In the genomic region with DNA sequence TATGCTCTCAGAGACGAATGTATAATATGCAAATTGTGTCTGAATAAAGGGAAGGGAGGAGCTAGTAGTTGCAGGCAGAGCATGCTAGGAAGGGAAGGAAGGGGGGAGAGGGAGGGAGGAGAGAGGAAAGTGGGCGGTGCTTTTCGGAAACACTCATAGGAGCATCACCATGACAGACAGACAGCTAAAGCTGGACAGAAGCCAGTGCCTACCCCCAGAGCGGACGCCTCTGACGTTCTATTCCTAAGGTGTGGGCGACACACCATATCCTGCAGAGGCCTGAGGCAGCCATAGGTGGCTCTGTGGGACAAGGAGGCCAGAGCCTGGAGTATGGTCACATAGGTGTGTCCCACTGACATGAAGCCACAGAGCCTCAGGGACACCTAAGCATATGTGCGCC, we compare ENCODE assay signal across 11 mouse cellular contexts. TPM values are rescaled to one million over a fixed set of nuclear protein-coding genes. Genes with fewer than 3 reads are reported as not detected.
DNase-seq lines count a peak whose midpoint lies in the region; TF ChIP-seq lines count a peak whose summit lies in the region.
"Had no signal": no experiment of that assay in that cellular context is flagged by ENCODE, and none has a peak within 500 bp of the region (broad histone marks: within the 10 kb centered on the region; RNA-seq: fewer than 3 reads in every experiment).

No protein-coding gene starts in this region.

- TF ChIP-seq CTCF in layer of hippocampus, adult 2 months (conservative IDR thresholded peaks at IDR 0.05), result peak; percentile 22; the same call in 1 of the 2 replicates

- peak overlapping the region; percentile 88 for H3K27ac ChIP-seq in layer of hippocampus, adult 2 months
- H3K27ac ChIP-seq: limb, embryonic 15.5 days had no signal

- peak; percentile 66 to 72 for DNase-seq in frontal cortex, postnatal 36 days (ENCODE audit: low spot score in 2 of 2)
- DNase-seq in frontal cortex, postnatal 25 days (ENCODE audit: low spot score in 2 of 2), result no peak
- DNase-seq in layer of hippocampus, adult 2 months (ENCODE audit: low spot score in 2 of 2), result peak; percentile 53 to 84
- no peak for DNase-seq in layer of hippocampus, postnatal 25 days (ENCODE audit: extremely low spot score in 1 of 2, low spot score in 1 of 2)
- peak; percentile 57 to 65 for DNase-seq in left cerebral cortex, postnatal 10 days (ENCODE audit: extremely low spot score in 1 of 2, low spot score in 2 of 2)
- DNase-seq in right cerebral cortex, postnatal 10 days (ENCODE audit: low spot score in 2 of 2), result peak; percentile 61 to 80
- no peak for DNase-seq in gastrocnemius, adult 18-20 months (ENCODE audit: low spot score)
- no peak for DNase-seq in thymus, postnatal 0 days (ENCODE audit: low spot score)
- DNase-seq: adrenal gland, adult 8-10 months; thymus, postnatal 36 days had no signal

- intact Hi-C loops in left cerebral cortex, postnatal 10 days (cut with DNase I), result no loop called here

- peak overlapping the region; percentile 1; the same call in 1 of the 2 replicates for H3K4me3 ChIP-seq in layer of hippocampus, adult 2 months
- H3K4me3 ChIP-seq: limb, embryonic 15.5 days had no signal

RNA-seq across cellular contexts. Expression of a gene that starts 6.5 kb away (rescaled TPM):
- 100 to 1,000 TPM; 196 to 207 TPM for total RNA-seq in layer of hippocampus, adult 2 months (2021)
- 100 to 1,000 TPM; 221 to 225 TPM for total RNA-seq in layer of hippocampus, postnatal 25 days (2021)
- total RNA-seq in left cerebral cortex, postnatal 10 days (2021), result 100 to 1,000 TPM; 136 to 153 TPM
- 1 to 10 TPM; 3.2 to 3.6 TPM for total RNA-seq in gastrocnemius, adult 18-20 months (2021)
- 0.21 and 0.31 TPM in 2 replicates for polyA plus RNA-seq in thymus, postnatal 0 days (2015; fragmentation: Nextera tagmentation; extraction: Ambion mirVana)

RNA-seq across cellular contexts. Expression of a gene that starts 46.2 kb away (rescaled TPM):
- total RNA-seq in layer of hippocampus, adult 2 months (2021), result 10 to 100 TPM; 35.6 to 37.0 TPM
- total RNA-seq in layer of hippocampus, postnatal 25 days (2021), result 10 to 100 TPM; 31.7 to 37.2 TPM
- total RNA-seq in left cerebral cortex, postnatal 10 days (2021), result 10 to 100 TPM; 37.1 to 38.2 TPM
- total RNA-seq in gastrocnemius, adult 18-20 months (2021), result 1 to 10 TPM; 6.0 to 8.4 TPM
- polyA plus RNA-seq in thymus, postnatal 0 days (2015; fragmentation: Nextera tagmentation; extraction: Ambion mirVana), result 9.5 and 11.2 TPM in 2 replicates

RNA-seq across cellular contexts. Expression of a gene that starts 58.1 kb away (rescaled TPM):
- total RNA-seq in layer of hippocampus, adult 2 months (2021), result 10 to 100 TPM; 16.3 to 17.1 TPM
- 10 to 100 TPM; 15.8 to 17.6 TPM for total RNA-seq in layer of hippocampus, postnatal 25 days (2021)
- 10 to 100 TPM; 17.5 to 21.4 TPM for total RNA-seq in left cerebral cortex, postnatal 10 days (2021)
- total RNA-seq in gastrocnemius, adult 18-20 months (2021), result 1 to 10 TPM; 4.1 to 4.9 TPM
- polyA plus RNA-seq in thymus, postnatal 0 days (2015; fragmentation: Nextera tagmentation; extraction: Ambion mirVana), result 12.3 and 13.2 TPM in 2 replicates

RNA-seq across cellular contexts. Expression of a gene that starts 58.3 kb away (rescaled TPM):
- 10 to 100 TPM; 35.2 to 46.9 TPM for total RNA-seq in layer of hippocampus, adult 2 months (2021)
- total RNA-seq in layer of hippocampus, postnatal 25 days (2021), result 10 to 100 TPM; 36.0 to 45.9 TPM
- 10 to 100 TPM; 28.6 to 32.9 TPM for total RNA-seq in left cerebral cortex, postnatal 10 days (2021)
- 10 to 100 TPM; 45.7 to 48.1 TPM for total RNA-seq in gastrocnemius, adult 18-20 months (2021)
- 112 and 121 TPM in 2 replicates for polyA plus RNA-seq in thymus, postnatal 0 days (2015; fragmentation: Nextera tagmentation; extraction: Ambion mirVana)

Comparison
In these comparisons a context has a peak if more than half of its experiments do, and no peak if none do; other contexts are left out.
1. DNase-seq: peak in frontal cortex, postnatal 36 days (2 of 2), layer of hippocampus, adult 2 months (2 of 2), left cerebral cortex, postnatal 10 days (2 of 2) and right cerebral cortex, postnatal 10 days (2 of 2); none in frontal cortex, postnatal 25 days (0 of 2), layer of hippocampus, postnatal 25 days (0 of 2), gastrocnemius, adult 18-20 months (single experiment) and thymus, postnatal 0 days (single experiment).
2. RNA of a gene that starts 6.5 kb away (total RNA-seq): 221 to 225 TPM in layer of hippocampus, postnatal 25 days, 196 to 207 TPM in layer of hippocampus, adult 2 months and 136 to 153 TPM in left cerebral cortex, postnatal 10 days; 3.2 to 3.6 TPM in gastrocnemius, adult 18-20 months; every median in the first group is over 10 times any median in the second.